Mouse (Mus musculus): ENCODE results near the gene Unc5b. TPM values are rescaled to one million over a fixed set of nuclear protein-coding genes. Genes with fewer than 3 reads are reported as not detected.

Gene Unc5b
- polyA plus RNA-seq, 1 experiment from 2014 or later: 13.3 TPM

GRCm38 (mm10) chr10:60732397-60732861 is 99.0 kb downstream of the Unc5b start:
- peaks cover under 1 to 9% of the 10 kb centered on the region in 2 experiments; a peak in 2 of 4 replicates for H3K4me1 ChIP-seq (ENCODE audit: control insufficient read depth in 2 of 2, insufficient read depth in 2 of 2, low read length in 2 of 2)
- H3K9ac ChIP-seq (ENCODE audit: low read length): no peak overlapping the region
- no peaks in the 10 kb centered on the region for H3K9me3 ChIP-seq (ENCODE audit: control insufficient read depth, low read length)
- no peaks in the 10 kb centered on the region for H3K27me3 ChIP-seq (ENCODE audit: control insufficient read depth, insufficient read depth, low read length)
- WGBS: 46% methylated on average over 2 of the region's 2 CpGs
- no peak overlapping the region for H3K4me2 ChIP-seq (ENCODE audit: low read length)
- ATAC-seq (ENCODE audit: insufficient number of reproducible peaks, insufficient read depth, low FRiP score, low read depth): no peak
- H3K4me3 ChIP-seq (ENCODE audit: control insufficient read depth in 1 of 2, insufficient read depth in 1 of 2, low read depth in 1 of 2, low read length in 2 of 2): no peak overlapping the region
- H3K27ac ChIP-seq (replicated peaks in 1 of 2; ENCODE audit: control insufficient read depth in 1 of 2, insufficient read depth in 1 of 2, low read depth in 2 of 2, low read length in 2 of 2): no peak overlapping the region
- no peaks in the 10 kb centered on the region for H3K36me3 ChIP-seq (ENCODE audit: control insufficient read depth, insufficient read depth, low read length)

- Histone ChIP-seq H3K36me3 (ENCODE audit: control insufficient read depth, insufficient read depth, low read length) (no peaks in the 10 kb centered on the region), H3K9me3 (ENCODE audit: control insufficient read depth, low read length) (no peaks in the 10 kb centered on the region)
- ATAC-seq (ENCODE audit: insufficient number of reproducible peaks, insufficient read depth, low FRiP score, low read depth): no peak
Measured at GRCm38 (mm10) chr10:60731742-60732141, 99.6 kb downstream of the Unc5b start.

GRCm38 (mm10) chr10:60727301-60727700 is 104.1 kb downstream of the Unc5b start:
- no peaks in the 10 kb centered on the region for H3K9me3 ChIP-seq (ENCODE audit: control insufficient read depth, low read length)
- no peak overlapping the region for H3K4me3 ChIP-seq (ENCODE audit: control insufficient read depth in 1 of 2, insufficient read depth in 1 of 2, low read depth in 1 of 2, low read length in 2 of 2)
- H3K4me1 ChIP-seq (ENCODE audit: control insufficient read depth in 2 of 2, insufficient read depth in 2 of 2, low read length in 2 of 2): no peaks in the 10 kb centered on the region
- H3K27me3 ChIP-seq (ENCODE audit: control insufficient read depth, insufficient read depth, low read length): no peaks in the 10 kb centered on the region
- ATAC-seq (ENCODE audit: insufficient number of reproducible peaks, insufficient read depth, low FRiP score, low read depth): no peak
- no peak overlapping the region for H3K9ac ChIP-seq (ENCODE audit: low read length)
- H3K27ac ChIP-seq (replicated peaks in 1 of 2; ENCODE audit: control insufficient read depth in 1 of 2, insufficient read depth in 1 of 2, low read depth in 2 of 2, low read length in 2 of 2): no peak overlapping the region
- H3K36me3 ChIP-seq (ENCODE audit: control insufficient read depth, insufficient read depth, low read length): peaks cover 5% of the 10 kb centered on the region; the same call in 1 of the 2 replicates
- no peak overlapping the region for H3K4me2 ChIP-seq (ENCODE audit: low read length)
- 32% methylated on average over 5 of the region's 5 CpGs for WGBS

More at GRCm38 (mm10) chr10:60731742-60732141, 99.6 kb downstream of the Unc5b start:
- Histone ChIP-seq H3K4me1 (ENCODE audit: control insufficient read depth in 2 of 2, insufficient read depth in 2 of 2, low read length in 2 of 2) (peaks cover 0 to 2% of the 10 kb centered on the region in 2 experiments; a peak in 1 of 4 replicates), H3K4me2 (ENCODE audit: low read length) (no peak overlapping the region), H3K27me3 (ENCODE audit: control insufficient read depth, insufficient read depth, low read length) (no peaks in the 10 kb centered on the region), H3K9ac (ENCODE audit: low read length) (no peak overlapping the region), H3K4me3 (ENCODE audit: control insufficient read depth in 1 of 2, insufficient read depth in 1 of 2, low read depth in 1 of 2, low read length in 2 of 2) (no peak overlapping the region), H3K27ac (replicated peaks in 1 of 2; ENCODE audit: control insufficient read depth in 1 of 2, insufficient read depth in 1 of 2, low read depth in 2 of 2, low read length in 2 of 2) (no peak overlapping the region)
- 36% methylated on average over 5 of the region's 5 CpGs for WGBS

- H3K27me3 ChIP-seq (ENCODE audit: control insufficient read depth, insufficient read depth, low read length): no peaks in the 10 kb centered on the region
- H3K4me1 ChIP-seq (ENCODE audit: control insufficient read depth in 2 of 2, insufficient read depth in 2 of 2, low read length in 2 of 2): no peaks in the 10 kb centered on the region
- no peak overlapping the region for H3K4me2 ChIP-seq (ENCODE audit: low read length)
- ATAC-seq (ENCODE audit: insufficient number of reproducible peaks, insufficient read depth, low FRiP score, low read depth): no peak
- H3K27ac ChIP-seq (replicated peaks in 1 of 2; ENCODE audit: control insufficient read depth in 1 of 2, insufficient read depth in 1 of 2, low read depth in 2 of 2, low read length in 2 of 2): no peak overlapping the region
- peaks cover 5% of the 10 kb centered on the region; the same call in 1 of the 2 replicates for H3K36me3 ChIP-seq (ENCODE audit: control insufficient read depth, insufficient read depth, low read length)
- WGBS: 70% methylated on average over 3 of the region's 3 CpGs
- no peak overlapping the region for H3K9ac ChIP-seq (ENCODE audit: low read length)
- no peaks in the 10 kb centered on the region for H3K9me3 ChIP-seq (ENCODE audit: control insufficient read depth, low read length)
- no peak overlapping the region for H3K4me3 ChIP-seq (ENCODE audit: control insufficient read depth in 1 of 2, insufficient read depth in 1 of 2, low read depth in 1 of 2, low read length in 2 of 2)
Measured at GRCm38 (mm10) chr10:60726896-60727295, 104.5 kb downstream of the Unc5b start.

- no peak for ATAC-seq (ENCODE audit: insufficient number of reproducible peaks, insufficient read depth, low FRiP score, low read depth)
- H3K9ac ChIP-seq (ENCODE audit: low read length): no peak overlapping the region
- H3K27ac ChIP-seq (replicated peaks in 1 of 2; ENCODE audit: control insufficient read depth in 1 of 2, insufficient read depth in 1 of 2, low read depth in 2 of 2, low read length in 2 of 2): no peak overlapping the region
- no peaks in the 10 kb centered on the region for H3K27me3 ChIP-seq (ENCODE audit: control insufficient read depth, insufficient read depth, low read length)
- H3K36me3 ChIP-seq (ENCODE audit: control insufficient read depth, insufficient read depth, low read length): peaks cover 9% of the 10 kb centered on the region; the same call in 1 of the 2 replicates
- H3K4me1 ChIP-seq (ENCODE audit: control insufficient read depth in 2 of 2, insufficient read depth in 2 of 2, low read length in 2 of 2): no peaks in the 10 kb centered on the region
- no peak overlapping the region for H3K4me2 ChIP-seq (ENCODE audit: low read length)
- H3K9me3 ChIP-seq (ENCODE audit: control insufficient read depth, low read length): no peaks in the 10 kb centered on the region
- H3K4me3 ChIP-seq (ENCODE audit: control insufficient read depth in 1 of 2, insufficient read depth in 1 of 2, low read depth in 1 of 2, low read length in 2 of 2): no peak overlapping the region
- 69% methylated on average over 6 of the region's 6 CpGs for WGBS
Measured at GRCm38 (mm10) chr10:60724496-60724895, 106.9 kb downstream of the Unc5b start.

GRCm38 (mm10) chr10:60723345-60723744 is 108.0 kb downstream of the Unc5b start:
- no peak for ATAC-seq (ENCODE audit: insufficient number of reproducible peaks, insufficient read depth, low FRiP score, low read depth)
- Histone ChIP-seq H3K9me3 (ENCODE audit: control insufficient read depth, low read length) (no peaks in the 10 kb centered on the region), H3K9ac (ENCODE audit: low read length) (no peak overlapping the region), H3K36me3 (ENCODE audit: control insufficient read depth, insufficient read depth, low read length) (peaks cover 9% of the 10 kb centered on the region; the same call in 1 of the 2 replicates), H3K27me3 (ENCODE audit: control insufficient read depth, insufficient read depth, low read length) (no peaks in the 10 kb centered on the region), H3K4me2 (ENCODE audit: low read length) (no peak overlapping the region), H3K27ac (replicated peaks in 1 of 2; ENCODE audit: control insufficient read depth in 1 of 2, insufficient read depth in 1 of 2, low read depth in 2 of 2, low read length in 2 of 2) (no peak overlapping the region), H3K4me3 (ENCODE audit: control insufficient read depth in 1 of 2, insufficient read depth in 1 of 2, low read depth in 1 of 2, low read length in 2 of 2) (no peak overlapping the region), H3K4me1 (ENCODE audit: control insufficient read depth in 2 of 2, insufficient read depth in 2 of 2, low read length in 2 of 2) (no peaks in the 10 kb centered on the region)
- WGBS: 63% methylated on average over 1 of the region's 1 CpGs

GRCm38 (mm10) chr10:60721640-60722039 is 109.7 kb downstream of the Unc5b start:
- no peaks in the 10 kb centered on the region for H3K4me1 ChIP-seq (ENCODE audit: control insufficient read depth in 2 of 2, insufficient read depth in 2 of 2, low read length in 2 of 2)
- peaks cover 9% of the 10 kb centered on the region; the same call in 1 of the 2 replicates for H3K36me3 ChIP-seq (ENCODE audit: control insufficient read depth, insufficient read depth, low read length)
- no peaks in the 10 kb centered on the region for H3K9me3 ChIP-seq (ENCODE audit: control insufficient read depth, low read length)
- ATAC-seq (ENCODE audit: insufficient number of reproducible peaks, insufficient read depth, low FRiP score, low read depth): no peak
- no peak overlapping the region for H3K4me3 ChIP-seq (ENCODE audit: control insufficient read depth in 1 of 2, insufficient read depth in 1 of 2, low read depth in 1 of 2, low read length in 2 of 2)
- no peak overlapping the region for H3K27ac ChIP-seq (replicated peaks in 1 of 2; ENCODE audit: control insufficient read depth in 1 of 2, insufficient read depth in 1 of 2, low read depth in 2 of 2, low read length in 2 of 2)
- WGBS: 49% methylated on average over 12 of the region's 12 CpGs
- H3K4me2 ChIP-seq (ENCODE audit: low read length): no peak overlapping the region
- no peak overlapping the region for H3K9ac ChIP-seq (ENCODE audit: low read length)
- H3K27me3 ChIP-seq (ENCODE audit: control insufficient read depth, insufficient read depth, low read length): no peaks in the 10 kb centered on the region

GRCm38 (mm10) chr10:60720461-60720860 is 110.9 kb downstream of the Unc5b start:
- no peaks in the 10 kb centered on the region for H3K27me3 ChIP-seq (ENCODE audit: control insufficient read depth, insufficient read depth, low read length)
- peaks cover 19% of the 10 kb centered on the region for H3K36me3 ChIP-seq (ENCODE audit: control insufficient read depth, insufficient read depth, low read length)
- no peak overlapping the region for H3K4me3 ChIP-seq (ENCODE audit: control insufficient read depth in 1 of 2, insufficient read depth in 1 of 2, low read depth in 1 of 2, low read length in 2 of 2)
- H3K9me3 ChIP-seq (ENCODE audit: control insufficient read depth, low read length): no peaks in the 10 kb centered on the region
- no peak for ATAC-seq (ENCODE audit: insufficient number of reproducible peaks, insufficient read depth, low FRiP score, low read depth)
- WGBS: 79% methylated on average over 5 of the region's 5 CpGs
- H3K4me1 ChIP-seq (ENCODE audit: control insufficient read depth in 2 of 2, insufficient read depth in 2 of 2, low read length in 2 of 2): no peaks in the 10 kb centered on the region
- no peak overlapping the region for H3K9ac ChIP-seq (ENCODE audit: low read length)
- no peak overlapping the region for H3K4me2 ChIP-seq (ENCODE audit: low read length)
- H3K27ac ChIP-seq (replicated peaks in 1 of 2; ENCODE audit: control insufficient read depth in 1 of 2, insufficient read depth in 1 of 2, low read depth in 2 of 2, low read length in 2 of 2): no peak overlapping the region
